Mouse (Mus musculus) stomach, embryonic 15.5 days (tissue): ENCODE measurements around the gene Zfp574. TPM values are rescaled to one million over a fixed set of nuclear protein-coding genes. Genes with fewer than 3 reads are reported as not detected.

Source experiments
- ATAC-seq: fragments of 200-750 bp; cut with Nextera tagmentation; 2 replicates; pipeline ENCODE4 v1.8.0; 2017; ENCODE audit warnings: low read depth, moderate number of reproducible peaks, moderate TSS enrichment; ENCODE audit not compliant: insufficient read depth, low FRiP score
- H3K27ac ChIP-seq: fragments of 300-500 bp; sonication (generic); 2 replicates; pipeline ENCODE4 v1.5.1; 2015; ENCODE audit warnings: mild to moderate bottlenecking, inconsistent platforms
- H3K27me3 ChIP-seq: fragments of 300-500 bp; sonication (generic); replicated peaks from 2 replicates; pipeline ENCODE4 v1.6.1; 2015; ENCODE audit warnings: inconsistent platforms
- H3K36me3 ChIP-seq: fragments of 300-500 bp; sonication (generic); 2 replicates; pipeline ENCODE4 v1.6.1; 2015; ENCODE audit warnings: inconsistent platforms
- H3K4me1 ChIP-seq: fragments of 300-500 bp; sonication (generic); 2 replicates; pipeline ENCODE4 v1.6.1; 2015; ENCODE audit warnings: inconsistent platforms
- H3K4me2 ChIP-seq: fragments of 300-500 bp; sonication (generic); 2 replicates; pipeline ENCODE4 v1.6.1; 2015; ENCODE audit warnings: mild to moderate bottlenecking, inconsistent platforms
- H3K4me3 ChIP-seq: fragments of 300-500 bp; sonication (generic); replicated peaks from 2 replicates; pipeline ENCODE4 v1.5.1; 2015; ENCODE audit warnings: inconsistent platforms
- H3K9ac ChIP-seq: fragments of 300-500 bp; sonication (generic); 2 replicates; pipeline ENCODE4 v1.6.1; 2015; ENCODE audit warnings: inconsistent platforms
- H3K9me3 ChIP-seq: fragments of 300-500 bp; sonication (generic); 2 replicates; pipeline ENCODE4 v1.6.1; 2016; ENCODE audit warnings: inconsistent platforms
- WGBS: fragments of 180-500 bp; shearing (Covaris S2); methylation state at CpG from one replicate; pipeline ENCODE4 v1.1.7; 2015; 5-methylcytosine and 5-hydroxymethylcytosine counted together
- polyA plus RNA-seq: library from polyadenylated mRNA; unstranded; fragments of >200 nt; fragmentation: Nextera tagmentation; extraction: Ambion mirVana; gene quantifications from 2 replicates; pipeline ENCODE4 v1.2.1, GENCODE M21; 2015

Zfp574 gene
- polyA plus RNA-seq, 1 experiment from 2014 or later, result 26.7 TPM

- Histone ChIP-seq H3K27ac (no peak overlapping the region), H3K27me3 (no peaks in the 10 kb centered on the region), H3K9ac (no peak overlapping the region), H3K4me3 (no peak overlapping the region), H3K36me3 (peaks cover 13% of the 10 kb centered on the region), H3K4me2 (no peak overlapping the region), H3K4me1 (no peaks in the 10 kb centered on the region), H3K9me3 (no peaks in the 10 kb centered on the region)
- ATAC-seq, result no peak
- 56% methylated on average over 4 of the region's 4 CpGs for WGBS
Measured at GRCm38 (mm10) chr7:25056951-25057350, 15.4 kb upstream of the Zfp574 start.

- WGBS, result 88% methylated on average over 5 of the region's 5 CpGs
- Histone ChIP-seq H3K36me3 (peaks cover 21% of the 10 kb centered on the region), H3K27me3 (no peaks in the 10 kb centered on the region), H3K27ac (no peak overlapping the region), H3K4me3 (no peak overlapping the region), H3K4me1 (no peaks in the 10 kb centered on the region), H3K9ac (no peak overlapping the region), H3K9me3 (no peaks in the 10 kb centered on the region), H3K4me2 (no peak overlapping the region)
- ATAC-seq, result no peak
Measured at GRCm38 (mm10) chr7:25057888-25058287, 14.5 kb upstream of the Zfp574 start.

- no peak for ATAC-seq
- Histone ChIP-seq H3K27ac (no peak overlapping the region), H3K9me3 (no peaks in the 10 kb centered on the region), H3K36me3 (peaks cover 24% of the 10 kb centered on the region), H3K27me3 (no peaks in the 10 kb centered on the region), H3K4me1 (no peaks in the 10 kb centered on the region), H3K4me3 (no peak overlapping the region), H3K4me2 (no peak overlapping the region), H3K9ac (no peak overlapping the region)
- 84% methylated on average over 8 of the region's 8 CpGs for WGBS
Measured at GRCm38 (mm10) chr7:25058394-25058793, 14.0 kb upstream of the Zfp574 start.

- WGBS, result 91% methylated on average over 14 of the region's 14 CpGs
- Histone ChIP-seq H3K27ac (no peak overlapping the region), H3K9me3 (no peaks in the 10 kb centered on the region), H3K9ac (no peak overlapping the region), H3K36me3 (peaks cover 24% of the 10 kb centered on the region), H3K4me3 (no peak overlapping the region), H3K27me3 (no peaks in the 10 kb centered on the region), H3K4me2 (no peak overlapping the region), H3K4me1 (no peaks in the 10 kb centered on the region)
- ATAC-seq, result no peak
Measured at GRCm38 (mm10) chr7:25058836-25059235, 13.5 kb upstream of the Zfp574 start.

- Histone ChIP-seq H3K4me3 (no peak overlapping the region), H3K9ac (no peak overlapping the region), H3K36me3 (peaks cover 15% of the 10 kb centered on the region; the same call in 1 of the 2 replicates), H3K27me3 (no peaks in the 10 kb centered on the region), H3K9me3 (no peaks in the 10 kb centered on the region), H3K4me2 (no peak overlapping the region), H3K4me1 (no peaks in the 10 kb centered on the region), H3K27ac (no peak overlapping the region)
- 88% methylated on average over 6 of the region's 6 CpGs for WGBS
- ATAC-seq, result no peak
Measured at GRCm38 (mm10) chr7:25063346-25063745, 9.0 kb upstream of the Zfp574 start.

GRCm38 (mm10) chr7:25063900-25064299 is 8.5 kb upstream of the Zfp574 start:
- Histone ChIP-seq H3K27me3 (no peaks in the 10 kb centered on the region), H3K4me1 (no peaks in the 10 kb centered on the region), H3K27ac (no peak overlapping the region), H3K9ac (no peak overlapping the region), H3K4me3 (no peak overlapping the region), H3K9me3 (no peaks in the 10 kb centered on the region), H3K36me3 (peaks cover 16% of the 10 kb centered on the region; the same call in 1 of the 2 replicates), H3K4me2 (no peak overlapping the region)
- WGBS, result 75% methylated on average over 8 of the region's 8 CpGs
- ATAC-seq, result no peak

- Histone ChIP-seq H3K36me3 (peaks cover 14% of the 10 kb centered on the region; the same call in 1 of the 2 replicates), H3K9me3 (no peaks in the 10 kb centered on the region), H3K9ac (no peak overlapping the region), H3K27ac (no peak overlapping the region), H3K4me1 (peaks cover 9% of the 10 kb centered on the region), H3K27me3 (no peaks in the 10 kb centered on the region), H3K4me3 (no peak overlapping the region), H3K4me2 (no peak overlapping the region)
- no peak for ATAC-seq
- WGBS, result 86% methylated on average over 7 of the region's 7 CpGs
Measured at GRCm38 (mm10) chr7:25067338-25067737, 5.0 kb upstream of the Zfp574 start.

- Histone ChIP-seq H3K4me2 (no peak overlapping the region), H3K27me3 (no peaks in the 10 kb centered on the region), H3K4me1 (peaks cover 10% of the 10 kb centered on the region), H3K27ac (no peak overlapping the region), H3K9me3 (no peaks in the 10 kb centered on the region), H3K4me3 (no peak overlapping the region), H3K36me3 (0 out of 2 replicates have a peak, but pooled peaks cover 6% of the 10 kb centered on the region), H3K9ac (no peak overlapping the region)
- 86% methylated on average over 22 of the region's 22 CpGs for WGBS
- no peak for ATAC-seq
Measured at GRCm38 (mm10) chr7:25067909-25068656, 4.3 kb upstream of the Zfp574 start.

GRCm38 (mm10) chr7:25068724-25069123 is 3.6 kb upstream of the Zfp574 start:
- no peak for ATAC-seq
- no peaks in the 10 kb centered on the region for H3K27me3 ChIP-seq
- no peak overlapping the region for H3K4me2 ChIP-seq
- 40% methylated on average over 2 of the region's 2 CpGs for WGBS
- 0 out of 2 replicates have a peak, but pooled peaks cover 5% of the 10 kb centered on the region for H3K36me3 ChIP-seq
- H3K9me3 ChIP-seq, result no peaks in the 10 kb centered on the region
- peaks cover 16% of the 10 kb centered on the region for H3K4me1 ChIP-seq
- H3K9ac ChIP-seq, result no peak overlapping the region
- H3K4me3 ChIP-seq, result no peak overlapping the region
- no peak overlapping the region for H3K27ac ChIP-seq

- no peaks in the 10 kb centered on the region for H3K27me3 ChIP-seq
- no peaks in the 10 kb centered on the region for H3K9me3 ChIP-seq
- H3K4me2 ChIP-seq, result peak overlapping the region; percentile 90
- peaks cover 28% of the 10 kb centered on the region for H3K4me1 ChIP-seq
- H3K36me3 ChIP-seq, result 0 out of 2 replicates have a peak, but pooled peaks cover 2% of the 10 kb centered on the region
- WGBS, result 0% methylated on average over 18 of the region's 33 CpGs
- peak overlapping the region; percentile 83 for H3K27ac ChIP-seq
- peak overlapping the region; percentile 61 for H3K4me3 ChIP-seq
- peak overlapping the region; percentile 61 for H3K9ac ChIP-seq
- ATAC-seq, result peak; percentile 12
Measured at GRCm38 (mm10) chr7:25072716-25073390, 486 bp downstream of the Zfp574 start.

GRCm38 (mm10) chr7:25073924-25074323 is 1.6 kb downstream of the Zfp574 start:
- peaks cover 39% of the 10 kb centered on the region for H3K4me1 ChIP-seq
- 76% methylated on average over 8 of the region's 8 CpGs for WGBS

GRCm38 (mm10) chr7:25076296-25076662 is 3.9 kb downstream of the Zfp574 start:
- no peak for ATAC-seq
- peak overlapping the region; percentile 48; the same call in 1 of the 2 replicates for H3K9ac ChIP-seq
- H3K4me2 ChIP-seq, result peak overlapping the region; percentile 64
- H3K36me3 ChIP-seq, result peaks cover 18% of the 10 kb centered on the region
- peaks cover 35% of the 10 kb centered on the region for H3K4me1 ChIP-seq
- peak overlapping the region; percentile 95 for H3K27ac ChIP-seq
- no peaks in the 10 kb centered on the region for H3K27me3 ChIP-seq
- 19% methylated on average over 7 of the region's 7 CpGs for WGBS
- peak overlapping the region; percentile 96 for H3K4me3 ChIP-seq
- no peaks in the 10 kb centered on the region for H3K9me3 ChIP-seq

More at GRCm38 (mm10) chr7:25073924-25074323, 1.6 kb downstream of the Zfp574 start:
- no peak for ATAC-seq
- Histone ChIP-seq H3K4me2 (no peak overlapping the region), H3K9ac (no peak overlapping the region), H3K4me3 (no peak overlapping the region), H3K27me3 (no peaks in the 10 kb centered on the region), H3K36me3 (no peaks in the 10 kb centered on the region), H3K9me3 (no peaks in the 10 kb centered on the region), H3K27ac (no peak overlapping the region)
